Mouse (Mus musculus) G1E (cell line): ENCODE data around the gene Sphk1. TPM values are rescaled to one million over a fixed set of nuclear protein-coding genes. Genes with fewer than 3 reads are reported as not detected.

Experiments used
- ATAC-seq: 2 replicates; pipeline ENCODE4 v1.8.0; 2016; ENCODE audit warnings: mild to moderate bottlenecking; ENCODE audit not compliant: insufficient number of reproducible peaks, poor library complexity, low FRiP score, severe bottlenecking; ENCODE audit errors: extremely low read depth
- DNase-seq: peaks from one replicate; pipeline ENCODE4 v3.0.0; 2012; ENCODE audit warnings: low spot score
- H3K27me3 ChIP-seq: 2 replicates; pipeline ENCODE4 v1.6.1; 2012; ENCODE audit warnings: mild to moderate bottlenecking, low read length, inconsistent platforms; ENCODE audit not compliant: insufficient read depth
- H3K36me3 ChIP-seq: replicated peaks from 2 replicates; pipeline ENCODE3; 2012; ENCODE audit warnings: mild to moderate bottlenecking, inconsistent platforms
- H3K4me1 ChIP-seq: 2 replicates; pipeline ENCODE4 v1.6.1; 2012; ENCODE audit warnings: low read depth, low read length, inconsistent platforms, mixed read lengths; ENCODE audit not compliant: insufficient read depth
- H3K4me3 ChIP-seq: 2 replicates; pipeline ENCODE4 v1.5.1; 2012; ENCODE audit warnings: low read depth, mild to moderate bottlenecking, inconsistent platforms, low read length, moderate library complexity, mixed read lengths
- H3K9me3 ChIP-seq: replicated peaks from 2 replicates; pipeline ENCODE4 v1.6.1; 2012; ENCODE audit warnings: inconsistent platforms
- CTCF ChIP-seq: IDR thresholded peaks from 2 replicates; pipeline ENCODE4 v1.5.1; 2012; ENCODE audit warnings: low read depth, low read length, inconsistent platforms, mixed read lengths
- GATA1 ChIP-seq: IDR thresholded peaks from 2 replicates; pipeline ENCODE4 v1.6.1; 2012; ENCODE audit warnings: borderline replicate concordance, low read length, inconsistent platforms, mixed read lengths
- GATA2 ChIP-seq: IDR thresholded peaks from 2 replicates; pipeline ENCODE4 v1.6.1; 2012; ENCODE audit warnings: low read depth, low read length, inconsistent platforms, borderline replicate concordance
- POLR2AphosphoS5 ChIP-seq: IDR thresholded peaks from 2 replicates; pipeline ENCODE4 v1.6.1; 2012; ENCODE audit warnings: low read depth, low read length, inconsistent platforms; ENCODE audit not compliant: insufficient replicate concordance
- TAL1 ChIP-seq: conservative IDR thresholded peaks from 2 replicates; pipeline ENCODE4 v1.6.1; 2012; ENCODE audit warnings: low read depth, low read length, inconsistent platforms, mixed read lengths
- polyA plus RNA-seq: library from polyadenylated mRNA; stranded (reverse); fragments of >175 nt; gene quantifications from 2 replicates; pipeline ENCODE4 v1.2.3, GENCODE M21; 2012
- total RNA-seq, 2 experiments: library from RNA; stranded (forward) in 1 of 2; stranded (reverse) in 1 of 2; fragments of 200-1000 nt in 1 of 2; fragments of >200 nt in 1 of 2; fragmentation: Nextera tagmentation in 1 of 2; gene quantifications; 2 replicates each; pipeline ENCODE4 v1.2.3; 2014 to 2017

The Sphk1 gene
- total and polyA plus RNA-seq, 3 experiments = 2.3 to 22.1 (median 16.7) TPM

- TF ChIP-seq GATA1 = no peak
- TF ChIP-seq TAL1 = no peak
- TF ChIP-seq GATA2 = no peak
- Histone ChIP-seq H3K27me3 (peaks cover 13% of the 10 kb centered on the region), H3K9me3 (no peaks in the 10 kb centered on the region), H3K4me3 (peak overlapping the region; percentile 96), H3K36me3 (peaks cover 28% of the 10 kb centered on the region), H3K4me1 (peaks cover 48% of the 10 kb centered on the region)
- ATAC-seq = peak; percentile 28; the same call in 1 of the 2 replicates
- DNase-seq = peak; percentile 46
These were observed 49.4 kb downstream of the Sphk1 start for GRCm38 (mm10) chr11:116580031-116580652.

- H3K4me1 ChIP-seq = peaks cover 41% of the 10 kb centered on the region
- H3K9me3 ChIP-seq = no peaks in the 10 kb centered on the region
- H3K4me3 ChIP-seq = peak overlapping the region; percentile 96
- H3K27me3 ChIP-seq = peaks cover 19% of the 10 kb centered on the region
- H3K36me3 ChIP-seq = peaks cover 24% of the 10 kb centered on the region
- DNase-seq (peak; percentile 58), ATAC-seq (no peak)
- TF ChIP-seq POLR2AphosphoS5 (no peak), TAL1 (no peak), CTCF (no peak), GATA2 (no peak), GATA1 (no peak)
These were observed 50.1 kb downstream of the Sphk1 start for GRCm38 (mm10) chr11:116580711-116581375.

- peaks cover 18% of the 10 kb centered on the region for H3K36me3 ChIP-seq
- no peaks in the 10 kb centered on the region for H3K9me3 ChIP-seq
- peaks cover 24% of the 10 kb centered on the region for H3K27me3 ChIP-seq
- ATAC-seq (peak; percentile 66), DNase-seq (peak; percentile 66)
- H3K4me3 ChIP-seq = peak within 1 kb of the TSS; percentile 96
- peaks cover 36% of the 10 kb centered on the region for H3K4me1 ChIP-seq
- TF ChIP-seq POLR2AphosphoS5 = no peak
- no peak for TF ChIP-seq GATA2
- no peak for TF ChIP-seq CTCF
- TF ChIP-seq TAL1 = no peak
- no peak for TF ChIP-seq GATA1
These were observed 50.7 kb downstream of the Sphk1 start, which contains the start of gene Ube2o for GRCm38 (mm10) chr11:116581376-116581814. Ube2o (minus strand) TSS chr11:116581447.

GRCm38 (mm10) chr11:116585682-116586081 is 55.0 kb downstream of the Sphk1 start:
- H3K9me3 ChIP-seq = no peaks in the 10 kb centered on the region
- no peak for ATAC-seq
- peaks cover 42% of the 10 kb centered on the region for H3K4me1 ChIP-seq
- no peak overlapping the region for H3K4me3 ChIP-seq
- H3K36me3 ChIP-seq = no peaks in the 10 kb centered on the region
- DNase-seq = no peak
- peaks cover 57% of the 10 kb centered on the region for H3K27me3 ChIP-seq
- TF ChIP-seq CTCF = no peak
- no peak for TF ChIP-seq GATA1
- no peak for TF ChIP-seq TAL1
- TF ChIP-seq GATA2 = no peak
- no peak for TF ChIP-seq POLR2AphosphoS5

Other genes with a start within 250 kb of the Sphk1 start
- not detected in 2 replicates for gene Galr2, start 250.0 kb upstream of the Sphk1 start, total RNA-seq (2014; fragmentation: Nextera tagmentation)
- gene Galr2, start 250.0 kb upstream of the Sphk1 start, total RNA-seq (2017) = 0.23 and 0.38 TPM in 2 replicates
- gene Galr2, start 250.0 kb upstream of the Sphk1 start, polyA plus RNA-seq = not detected in 2 replicates
- 30.9 and 39.5 TPM in 2 replicates for gene Exoc7, start 223.7 kb upstream of the Sphk1 start, total RNA-seq (2014; fragmentation: Nextera tagmentation)
- gene Exoc7, start 223.7 kb upstream of the Sphk1 start, total RNA-seq (2017) = 18.6 and 32.1 TPM in 2 replicates
- 13.1 and 13.6 TPM in 2 replicates for gene Exoc7, start 223.7 kb upstream of the Sphk1 start, polyA plus RNA-seq
- gene Foxj1, start 195.5 kb upstream of the Sphk1 start, total RNA-seq (2014; fragmentation: Nextera tagmentation) = not detected in 2 replicates
- gene Foxj1, start 195.5 kb upstream of the Sphk1 start, total RNA-seq (2017) = 0.11 and 0.29 TPM in 2 replicates
- gene Foxj1, start 195.5 kb upstream of the Sphk1 start, polyA plus RNA-seq = 0.05 and 0.11 TPM in 2 replicates
- gene Rnf157, start 117.9 kb upstream of the Sphk1 start, total RNA-seq (2014; fragmentation: Nextera tagmentation) = 19.4 and 23.7 TPM in 2 replicates
- 10.0 and 10.6 TPM in 2 replicates for gene Rnf157, start 117.9 kb upstream of the Sphk1 start, total RNA-seq (2017)
- gene Rnf157, start 117.9 kb upstream of the Sphk1 start, polyA plus RNA-seq = 6.1 and 7.1 TPM in 2 replicates
- gene Ubald2, start 96.8 kb upstream of the Sphk1 start, total RNA-seq (2014; fragmentation: Nextera tagmentation) = 184 and 210 TPM in 2 replicates
- gene Ubald2, start 96.8 kb upstream of the Sphk1 start, total RNA-seq (2017) = 114 and 161 TPM in 2 replicates
- 710 and 1,104 TPM in 2 replicates for gene Ubald2, start 96.8 kb upstream of the Sphk1 start, polyA plus RNA-seq
- not detected in 2 replicates for gene Qrich2, start 64.7 kb upstream of the Sphk1 start, total RNA-seq (2014; fragmentation: Nextera tagmentation)
- gene Qrich2, start 64.7 kb upstream of the Sphk1 start, total RNA-seq (2017) = 0.05 and 0.06 TPM in 2 replicates
- gene Qrich2, start 64.7 kb upstream of the Sphk1 start, polyA plus RNA-seq = 0.07 and 0.16 TPM in 2 replicates
- 53.7 and 56.6 TPM in 2 replicates for gene Prpsap1, start 36.7 kb upstream of the Sphk1 start, total RNA-seq (2014; fragmentation: Nextera tagmentation)
- gene Prpsap1, start 36.7 kb upstream of the Sphk1 start, total RNA-seq (2017) = 33.3 and 42.2 TPM in 2 replicates
- 53.9 and 69.4 TPM in 2 replicates for gene Prpsap1, start 36.7 kb upstream of the Sphk1 start, polyA plus RNA-seq
- 9.2 and 41.7 TPM in 2 replicates for gene Ube2o, start 50.5 kb downstream of the Sphk1 start, total RNA-seq (2014; fragmentation: Nextera tagmentation)
- gene Ube2o, start 50.5 kb downstream of the Sphk1 start, total RNA-seq (2017) = 6.2 and 6.3 TPM in 2 replicates
- gene Ube2o, start 50.5 kb downstream of the Sphk1 start, polyA plus RNA-seq = 17.9 and 20.1 TPM in 2 replicates
- not detected in 2 replicates for gene Aanat, start 55.5 kb downstream of the Sphk1 start, total RNA-seq (2014; fragmentation: Nextera tagmentation)
- not detected in 2 replicates for gene Aanat, start 55.5 kb downstream of the Sphk1 start, total RNA-seq (2017)
- gene Aanat, start 55.5 kb downstream of the Sphk1 start, polyA plus RNA-seq = not detected in 2 replicates
- 2.5 and 5.6 TPM in 2 replicates for gene Rhbdf2, start 96.1 kb downstream of the Sphk1 start, total RNA-seq (2014; fragmentation: Nextera tagmentation)
- gene Rhbdf2, start 96.1 kb downstream of the Sphk1 start, total RNA-seq (2017) = 1.7 and 1.9 TPM in 2 replicates
- gene Rhbdf2, start 96.1 kb downstream of the Sphk1 start, polyA plus RNA-seq = 4.2 and 4.8 TPM in 2 replicates
- 2.6 and 4.3 TPM in 2 replicates for gene Prcd, start 122.6 kb downstream of the Sphk1 start, total RNA-seq (2014; fragmentation: Nextera tagmentation)
- 3.2 and 3.7 TPM in 2 replicates for gene Prcd, start 122.6 kb downstream of the Sphk1 start, total RNA-seq (2017)
- gene Prcd, start 122.6 kb downstream of the Sphk1 start, polyA plus RNA-seq = 1.5 and 1.9 TPM in 2 replicates
- not detected in 2 replicates for gene Cygb, start 123.4 kb downstream of the Sphk1 start, total RNA-seq (2014; fragmentation: Nextera tagmentation)
- not detected in 2 replicates for gene Cygb, start 123.4 kb downstream of the Sphk1 start, total RNA-seq (2017)
- 0.05 TPM in 1 of 2 replicates, not detected in the other for gene Cygb, start 123.4 kb downstream of the Sphk1 start, polyA plus RNA-seq
- 0.49 TPM in 1 of 2 replicates, not detected in the other for gene St6galnac1, start 244.6 kb downstream of the Sphk1 start, total RNA-seq (2014; fragmentation: Nextera tagmentation)
- 0.23 and 0.27 TPM in 2 replicates for gene St6galnac1, start 244.6 kb downstream of the Sphk1 start, total RNA-seq (2017)
- gene St6galnac1, start 244.6 kb downstream of the Sphk1 start, polyA plus RNA-seq = not detected in 2 replicates